Mouse (Mus musculus): ENCODE results near the gene Klhl8.

DNA sequence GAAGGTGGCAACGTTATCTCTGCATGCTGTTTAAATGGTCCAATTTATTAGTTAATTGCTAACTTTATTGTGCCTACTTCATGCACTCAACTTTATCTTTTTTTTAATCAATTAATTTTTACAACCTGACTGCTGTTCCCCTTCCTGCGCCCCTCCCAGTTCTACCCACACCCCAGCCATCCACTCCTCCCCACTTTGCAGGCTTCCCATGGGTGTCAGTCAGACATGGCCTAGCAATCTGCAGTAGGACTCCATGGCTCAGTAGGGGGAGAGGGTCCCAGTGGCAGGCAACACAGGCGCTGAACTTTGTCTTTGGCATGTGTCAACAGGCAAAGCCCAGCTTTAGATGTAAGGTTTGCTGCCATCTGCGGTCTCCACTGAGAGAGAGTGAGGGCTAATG is 47.3 kb downstream of the Klhl8 start:
- TF ChIP-seq CTCF (IDR thresholded peaks at IDR 0.05; ENCODE audit: borderline replicate concordance, insufficient read depth, low read length) (no peak), POLR2A (IDR thresholded peaks at IDR 0.05; ENCODE audit: low read depth, low read length) (no peak)

Data from embryonic fibroblast, embryonic 13.5 days (primary cell).